Mouse (Mus musculus) right cerebral cortex, postnatal 10 days (tissue): ENCODE measurements around the gene Gm5862.
A peak's percentile ranks its signal among the peaks of the same experiment; 100 is the strongest.
"Not testable (repeated sequence)": the region's sequence is repeated elsewhere in the genome, so short reads cannot be mapped to it uniquely, and the experiment has no call there.

ENCODE experiments used
- DNase-seq, 2 experiments: peaks; one replicate each; pipeline ENCODE4 v3.0.0; 2021; ENCODE audit warnings: low spot score in 2 of 2

Gm5862 gene

DNA sequence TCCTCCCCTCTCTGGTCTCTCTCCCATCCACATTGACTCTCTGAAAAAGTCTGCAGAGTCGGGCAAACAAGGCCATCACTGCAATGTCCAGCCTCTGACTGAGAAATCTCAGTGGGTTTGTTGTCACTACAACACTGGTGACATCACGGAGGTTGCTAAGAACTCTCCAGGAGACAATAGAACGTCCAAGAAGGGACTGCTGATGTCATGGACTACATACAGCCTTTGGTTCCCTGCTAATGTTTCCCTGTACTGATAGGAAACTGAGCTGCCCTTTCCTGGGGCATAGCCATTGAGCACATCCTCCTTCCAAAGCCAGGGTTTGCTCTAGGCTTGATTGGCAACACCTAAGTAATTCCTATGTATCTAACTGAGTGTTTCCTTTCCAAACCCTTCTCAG is at the start of gene Gm5862:
Gene Gm5862 (minus strand): TSS at position 101 of the 400 bp plus-strand sequence.
- not testable (repeated sequence) for DNase-seq

DNA sequence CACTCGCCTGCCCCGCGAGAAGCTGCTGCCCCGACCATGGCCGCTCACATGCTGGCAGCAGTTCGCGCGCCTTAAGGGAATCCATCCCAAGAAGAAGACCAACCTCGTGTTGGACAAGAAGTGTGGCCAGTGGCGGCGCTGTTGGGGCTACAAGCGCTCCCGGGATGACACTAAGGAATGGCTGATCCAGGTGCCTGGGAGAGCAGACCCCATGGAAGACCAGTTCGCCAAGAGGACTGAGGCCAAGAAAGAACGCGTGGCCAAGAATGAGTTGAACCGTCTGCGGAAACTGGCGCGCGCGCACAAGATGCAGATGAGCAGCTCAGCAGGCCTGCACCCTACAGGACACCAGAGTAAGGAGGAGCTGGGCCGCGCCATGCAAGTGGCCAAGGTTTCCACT is 48.0 kb upstream of the Gm5862 start:
- no peak for DNase-seq

DNA sequence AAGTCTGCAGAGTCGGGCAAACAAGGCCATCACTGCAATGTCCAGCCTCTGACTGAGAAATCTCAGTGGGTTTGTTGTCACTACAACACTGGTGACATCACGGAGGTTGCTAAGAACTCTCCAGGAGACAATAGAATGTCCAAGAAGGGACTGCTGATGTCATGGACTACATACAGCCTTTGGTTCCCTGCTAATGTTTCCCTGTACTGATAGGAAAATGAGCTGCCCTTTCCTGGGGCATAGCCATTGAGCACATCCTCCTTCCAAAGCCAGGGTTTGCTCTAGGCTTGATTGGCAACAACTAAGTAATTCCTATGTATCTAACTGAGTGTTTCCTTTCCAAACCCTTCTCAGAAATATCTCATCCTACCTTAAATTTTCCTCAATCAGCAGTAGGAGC is 35.8 kb upstream of the Gm5862 start, which contains the start of gene Gm7347:
Gene Gm7347 (minus strand): TSS at position 101 of the 400 bp plus-strand sequence.
- DNase-seq, result not testable (repeated sequence)

DNA sequence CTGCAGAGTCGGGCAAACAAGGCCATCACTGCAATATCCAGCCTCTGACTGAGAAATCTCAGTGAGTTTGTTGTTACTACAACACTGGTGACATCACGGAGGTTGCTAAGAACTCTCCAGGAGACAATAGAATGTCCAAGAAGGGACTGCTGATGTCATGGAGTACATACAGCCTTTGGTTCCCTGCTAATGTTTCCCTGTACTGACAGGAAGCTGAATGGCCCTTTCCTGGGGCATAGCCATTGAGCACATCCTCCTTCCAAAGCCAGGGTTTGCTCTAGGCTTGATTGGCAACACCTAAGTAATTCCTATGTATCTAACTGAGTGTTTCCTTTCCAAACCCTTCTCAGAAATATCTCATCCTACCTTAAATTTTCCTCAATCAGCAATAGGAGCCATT is 16.7 kb upstream of the Gm5862 start, which contains the start of gene Speer4a:
Gene Speer4a (minus strand): TSS at position 101 of the 400 bp plus-strand sequence.
- DNase-seq, result not testable (repeated sequence)

DNA sequence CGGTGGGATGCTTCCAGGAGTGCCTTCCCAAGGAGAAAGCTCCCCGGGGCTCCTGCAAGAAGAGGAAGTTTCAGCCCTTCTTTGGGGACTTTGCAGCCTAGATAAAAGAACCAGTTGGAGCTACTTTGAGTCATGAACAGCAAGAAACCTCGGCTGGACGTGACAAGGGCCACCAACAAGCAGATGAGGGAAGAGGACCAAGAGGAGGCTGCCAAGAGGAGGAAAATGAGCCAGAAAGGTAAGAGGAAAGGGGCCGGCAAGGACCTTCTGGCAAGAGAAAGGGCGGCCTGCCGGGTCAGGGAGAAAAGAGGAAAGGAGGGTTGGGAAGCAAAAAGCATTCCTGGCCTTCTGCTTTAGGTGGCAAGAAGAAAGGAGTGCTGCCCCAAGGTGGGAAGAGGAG is 15.0 kb downstream of the Gm5862 start:
- DNase-seq, result not testable (repeated sequence)

DNA sequence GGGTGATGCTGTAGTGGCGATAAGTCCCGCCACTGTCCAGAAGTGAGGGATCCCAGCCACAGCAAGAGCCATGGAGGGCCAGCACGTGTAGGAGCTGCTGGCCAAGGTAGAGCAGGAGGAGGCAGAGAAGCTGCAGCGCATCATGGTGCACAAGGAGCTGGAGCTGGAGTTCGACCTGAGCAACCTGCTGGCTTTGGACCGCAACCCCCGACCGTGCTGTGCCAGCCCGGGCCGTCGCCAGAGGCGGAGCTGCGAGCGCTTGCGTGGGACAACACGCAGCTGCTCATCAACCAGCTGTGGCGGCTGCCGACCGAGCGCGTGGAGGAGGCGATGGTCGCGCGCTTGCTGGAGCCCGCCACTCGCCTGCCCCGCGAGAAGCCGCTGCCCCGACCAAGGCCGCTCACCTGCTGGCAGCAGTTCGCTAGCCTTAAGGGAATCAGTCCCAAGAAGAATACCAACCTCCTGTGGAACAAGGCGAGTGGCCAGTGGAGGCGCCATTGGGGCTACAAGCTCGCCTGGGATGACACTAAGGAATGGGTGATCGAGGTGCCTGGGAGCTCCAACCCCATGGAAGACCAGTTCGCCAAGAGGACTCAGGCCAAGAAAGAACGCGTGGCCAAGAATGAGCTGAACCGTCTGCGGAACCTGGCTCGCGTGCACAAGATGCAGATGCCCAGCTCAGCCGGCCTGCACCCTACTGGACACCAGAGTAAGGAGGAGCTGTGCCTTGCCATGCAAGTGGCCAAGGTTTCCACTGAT is 15.6 kb downstream of the Gm5862 start:
- DNase-seq, result peak; percentile 28 to 41

DNA sequence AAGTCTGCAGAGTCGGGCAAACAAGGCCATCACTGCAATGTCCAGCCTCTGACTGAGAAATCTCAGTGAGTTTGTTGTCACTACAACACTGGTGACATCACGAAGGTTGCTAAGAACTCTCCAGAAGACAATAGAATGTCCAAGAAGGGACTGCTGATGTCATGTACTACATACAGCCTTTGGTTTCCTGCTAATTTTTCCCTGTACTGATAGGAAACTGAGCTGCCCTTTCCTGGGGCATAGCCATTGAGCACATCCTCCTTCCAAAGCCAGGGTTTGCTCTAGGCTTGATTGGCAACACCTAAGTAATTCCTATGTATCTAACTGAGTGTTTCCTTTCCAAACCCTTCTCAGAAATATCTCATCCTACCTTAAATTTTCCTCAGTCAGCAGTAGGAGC is 18.0 kb downstream of the Gm5862 start, which contains the start of gene Gm1979:
Gene Gm1979 (minus strand): TSS at position 101 of the 400 bp plus-strand sequence.
- DNase-seq, result not testable (repeated sequence)

DNA sequence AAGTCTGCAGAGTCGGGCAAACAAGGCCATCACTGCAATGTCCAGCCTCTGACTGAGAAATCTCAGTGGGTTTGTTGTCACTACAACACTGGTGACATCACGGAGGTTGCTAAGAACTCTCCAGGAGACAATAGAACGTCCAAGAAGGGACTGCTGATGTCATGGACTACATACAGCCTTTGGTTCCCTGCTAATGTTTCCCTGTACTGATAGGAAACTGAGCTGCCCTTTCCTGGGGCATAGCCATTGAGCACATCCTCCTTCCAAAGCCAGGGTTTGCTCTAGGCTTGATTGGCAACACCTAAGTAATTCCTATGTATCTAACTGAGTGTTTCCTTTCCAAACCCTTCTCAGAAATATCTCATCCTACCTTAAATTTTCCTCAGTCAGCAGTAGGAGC is 34.2 kb downstream of the Gm5862 start, which contains the start of gene Gm21698:
Gene Gm21698 (minus strand): TSS at position 101 of the 400 bp plus-strand sequence.
- not testable (repeated sequence) for DNase-seq

DNA sequence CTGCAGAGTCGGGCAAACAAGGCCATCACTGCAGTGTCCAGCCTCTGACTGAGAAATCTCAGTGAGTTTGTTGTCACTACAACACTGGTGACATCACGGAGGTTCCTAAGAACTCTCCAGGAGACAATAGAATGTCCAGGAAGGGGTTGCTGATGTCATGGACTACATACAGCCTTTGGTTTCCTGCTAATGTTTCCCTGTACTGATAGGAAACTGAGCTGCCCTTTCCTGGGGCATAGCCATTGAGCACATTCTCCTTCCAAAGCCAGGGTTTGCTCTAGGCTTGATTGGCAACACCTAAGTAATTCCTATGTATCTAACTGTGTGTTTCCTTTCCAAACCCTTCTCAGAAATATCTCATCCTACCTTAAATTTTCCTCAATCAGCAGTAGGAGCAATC is 50.2 kb downstream of the Gm5862 start, which contains the start of gene Gm21680:
Gene Gm21680 (minus strand): TSS at position 101 of the 400 bp plus-strand sequence.
- not testable (repeated sequence) for DNase-seq
